Mouse (Mus musculus): ENCODE measurements at regions not wholly inside any gene's neighbourhood (a gene's known extent, or its start where the extent isn't known, plus 50 kb on each side); places are given as distances from the start of the nearest gene placed in this dataset.

DNA sequence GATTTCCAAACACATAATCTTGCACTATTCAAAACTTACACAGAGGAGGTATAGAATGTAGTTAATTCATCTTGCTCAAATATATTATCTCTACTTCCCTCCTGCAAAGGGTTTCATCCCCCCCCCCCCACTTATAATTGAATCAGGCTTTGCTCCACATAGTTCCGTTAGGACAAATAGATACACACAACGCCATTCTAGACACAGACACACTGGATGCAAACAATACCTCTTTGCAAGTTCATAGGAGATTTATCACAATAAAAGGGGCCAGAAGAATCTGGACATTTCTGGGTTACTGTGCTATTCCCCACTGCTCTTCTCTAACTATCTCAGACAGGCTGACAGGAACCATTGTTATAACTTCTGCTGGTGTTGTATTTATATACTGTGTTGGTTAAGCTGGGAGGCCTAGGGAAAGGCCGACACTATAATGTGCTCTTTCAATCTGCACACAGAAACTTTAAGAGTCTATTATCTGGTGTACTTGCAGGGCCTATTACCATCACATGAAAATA is 410.6 kb upstream of the Tenm3 start:
- no peak for DNase-seq (ENCODE audit: inconsistent ontology term)

DNA sequence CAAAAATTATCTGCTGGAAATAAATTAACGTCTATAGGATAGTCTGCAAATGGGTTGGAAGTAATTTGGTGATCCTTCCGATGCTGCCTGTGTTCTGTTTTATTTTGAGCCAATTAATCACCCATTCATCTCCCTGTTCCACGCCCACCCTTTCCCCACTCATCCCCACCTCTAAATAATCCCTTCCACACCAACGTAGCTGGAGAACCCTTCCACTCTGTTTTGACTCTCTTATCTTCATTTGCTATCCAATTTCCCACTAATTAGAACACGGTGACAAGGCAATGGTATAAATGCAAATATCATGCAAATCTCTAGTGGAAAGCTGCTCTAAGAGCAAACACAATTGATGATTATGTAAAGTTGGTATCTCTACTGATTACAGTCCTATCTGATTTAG is 399.3 kb upstream of the Tenm3 start:
- DNase-seq (ENCODE audit: inconsistent ontology term) = no peak

DNA sequence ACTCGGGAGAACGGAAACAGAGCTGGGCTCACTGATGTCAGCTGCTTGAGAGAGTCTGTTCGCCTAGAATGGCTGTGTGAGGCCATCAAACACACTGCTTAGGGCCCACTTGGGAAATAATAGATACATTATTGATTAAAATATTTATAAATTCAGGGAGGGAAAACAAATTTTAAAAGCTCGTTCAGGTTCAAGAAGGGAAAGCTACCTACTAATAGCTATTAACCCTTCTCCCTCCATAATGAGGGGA is 393.0 kb upstream of the Tenm3 start:
- DNase-seq (ENCODE audit: inconsistent ontology term) = no peak

DNA sequence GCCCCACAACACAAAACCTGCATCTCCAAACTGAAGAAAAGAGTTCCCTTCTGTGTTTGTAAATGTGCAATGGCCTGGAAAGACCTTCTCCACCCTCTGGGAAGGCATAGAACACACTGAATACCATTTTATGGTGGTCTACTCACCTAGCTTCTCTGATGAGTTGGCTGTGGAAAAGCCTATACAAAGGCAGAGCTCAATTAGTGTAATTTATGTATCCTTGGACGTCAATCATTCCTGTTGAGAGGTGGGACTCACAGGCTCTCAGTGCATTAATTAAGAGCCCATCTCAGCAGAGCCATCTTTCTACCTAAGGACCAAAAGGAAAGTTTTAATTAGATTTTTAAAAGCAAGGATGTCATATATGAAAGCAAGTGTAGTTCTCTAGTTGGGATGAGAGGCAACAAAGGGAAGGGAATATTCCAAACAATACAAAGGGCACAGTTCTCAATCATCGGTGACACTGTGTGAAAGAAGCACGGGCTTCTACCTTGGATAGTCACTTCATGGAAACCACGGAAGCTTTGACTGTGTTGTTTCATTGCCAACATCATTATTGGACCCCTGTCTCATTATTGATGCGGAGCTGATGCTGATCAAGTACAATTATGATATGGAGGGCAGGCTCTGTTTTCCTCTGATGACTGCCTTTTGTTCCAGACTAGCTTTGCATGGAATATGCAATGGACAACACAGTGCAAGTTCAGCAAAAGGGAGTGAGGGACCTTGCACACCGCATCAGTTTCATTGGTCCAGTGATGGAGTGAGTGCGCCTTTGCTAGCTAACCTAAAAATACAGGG is 392.5 kb upstream of the Tenm3 start:
- no peak for DNase-seq (ENCODE audit: inconsistent ontology term)

DNA sequence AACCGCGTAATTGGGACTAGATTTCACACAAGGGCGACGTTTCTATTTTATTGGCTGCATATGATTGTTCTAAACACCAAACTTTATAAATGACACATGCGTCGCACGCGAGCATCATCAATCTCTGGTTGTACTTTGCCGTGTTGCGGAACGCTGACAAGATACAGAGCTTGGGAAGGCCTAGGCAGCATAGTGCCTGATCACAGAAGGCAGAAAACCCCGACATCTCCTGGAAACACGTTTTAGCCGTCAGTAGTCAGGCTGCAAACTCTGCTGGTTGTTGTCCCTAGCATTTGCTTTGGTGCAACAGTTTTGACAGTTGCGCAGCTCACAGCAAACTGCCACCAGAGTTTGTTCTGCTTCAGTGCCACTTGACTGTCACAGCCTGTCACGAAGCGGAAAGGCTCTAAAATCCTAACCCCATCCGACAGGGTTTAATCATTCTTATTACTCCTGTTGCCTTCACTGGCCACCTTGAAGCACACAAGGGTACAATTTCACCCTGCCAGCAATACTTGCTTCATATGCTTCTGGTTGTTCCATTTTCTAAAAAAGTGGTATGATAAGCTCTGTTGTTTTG is 380.2 kb upstream of the Tenm3 start:
- DNase-seq (ENCODE audit: inconsistent ontology term) = no peak

DNA sequence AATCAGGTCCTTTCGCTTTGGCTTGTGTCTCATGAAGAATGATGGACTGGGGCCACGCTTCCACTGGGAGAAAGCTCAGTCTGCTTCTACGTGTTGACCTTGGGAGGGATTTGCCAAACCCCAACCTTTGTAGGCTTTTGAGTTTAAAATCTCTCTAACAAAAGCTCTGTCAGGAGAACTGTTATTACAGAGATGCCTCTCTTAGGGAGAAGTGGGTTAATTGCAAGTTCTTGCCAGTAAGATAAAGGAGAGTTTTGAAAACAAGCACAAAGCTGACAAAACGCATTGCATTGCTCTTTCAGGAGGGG is 351.5 kb upstream of the Tenm3 start:
- DNase-seq (ENCODE audit: inconsistent ontology term) = peak; percentile 51

DNA sequence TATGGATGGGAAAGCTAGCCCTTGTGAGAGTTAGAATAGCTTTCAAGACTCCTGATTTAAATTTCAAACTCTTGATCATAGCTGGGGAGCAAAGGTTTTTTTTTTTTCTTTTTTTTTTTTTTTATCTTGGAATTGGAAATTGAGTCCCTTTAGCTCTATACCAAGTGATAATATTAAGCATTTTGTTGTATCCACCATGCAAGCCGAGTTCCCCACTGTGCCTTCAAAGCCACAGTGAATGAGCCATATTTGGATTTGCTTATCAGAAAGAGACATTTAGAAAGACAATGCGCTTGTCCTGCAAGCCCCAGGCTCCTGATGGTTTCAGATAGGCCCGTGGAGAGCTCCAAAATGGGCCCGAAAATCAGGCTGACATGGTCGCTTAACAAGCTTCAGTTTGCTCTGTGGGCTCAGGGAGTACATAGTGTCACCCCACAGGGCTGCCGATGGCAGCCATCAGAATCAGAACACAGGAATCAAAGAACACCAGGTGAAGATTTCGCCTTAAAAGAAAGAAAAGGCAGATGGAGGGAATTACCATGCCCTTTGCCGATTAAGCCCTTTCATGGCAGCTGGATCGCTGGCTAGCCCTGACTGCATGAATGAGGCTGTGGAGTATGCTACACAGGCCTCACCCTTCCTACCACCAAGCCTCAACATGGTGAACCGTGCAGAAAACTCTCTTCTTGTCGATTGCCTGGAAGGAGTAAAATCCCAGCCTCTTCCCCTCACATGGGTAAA is 351.0 kb upstream of the Tenm3 start:
- no peak for DNase-seq (ENCODE audit: inconsistent ontology term)

DNA sequence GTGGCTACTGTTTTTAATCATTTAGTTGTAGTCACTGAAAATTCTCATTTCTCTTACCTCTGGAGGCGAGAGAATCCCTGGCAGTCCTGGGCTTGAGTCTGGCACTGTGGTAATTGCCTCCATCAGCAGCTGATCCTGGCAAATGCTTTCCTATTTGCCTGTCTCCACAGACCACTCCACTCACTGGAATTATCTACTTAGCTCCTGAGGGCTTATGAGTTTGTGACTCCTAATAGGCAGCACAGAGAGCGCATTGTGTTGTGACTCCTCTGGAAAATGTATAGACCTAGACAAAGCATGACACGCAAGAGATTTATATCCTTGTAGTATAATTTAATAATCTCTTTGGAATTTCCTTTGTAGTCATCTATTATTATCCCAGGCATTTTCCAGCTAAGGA is 343.1 kb upstream of the Tenm3 start:
- no peak for DNase-seq (ENCODE audit: inconsistent ontology term)

DNA sequence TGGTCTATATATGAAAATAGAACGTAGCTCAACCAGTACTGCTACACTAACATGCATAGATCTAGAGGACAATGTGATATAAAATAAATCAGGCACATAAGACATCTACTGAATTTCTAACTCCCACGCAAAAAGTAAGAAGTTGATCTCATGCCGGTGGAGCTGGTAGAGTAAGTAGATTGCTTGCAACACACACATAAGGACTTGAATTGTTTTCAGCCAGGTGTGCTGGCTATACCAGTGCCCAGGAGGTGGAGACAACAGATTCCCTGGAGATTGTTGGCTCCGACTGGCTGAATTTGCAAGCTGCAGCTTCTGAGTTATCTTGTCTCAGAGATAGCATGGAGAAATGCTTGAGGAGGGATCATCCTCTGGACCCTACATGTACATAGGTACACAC is 331.6 kb upstream of the Tenm3 start:
- DNase-seq (ENCODE audit: inconsistent ontology term) = no peak

DNA sequence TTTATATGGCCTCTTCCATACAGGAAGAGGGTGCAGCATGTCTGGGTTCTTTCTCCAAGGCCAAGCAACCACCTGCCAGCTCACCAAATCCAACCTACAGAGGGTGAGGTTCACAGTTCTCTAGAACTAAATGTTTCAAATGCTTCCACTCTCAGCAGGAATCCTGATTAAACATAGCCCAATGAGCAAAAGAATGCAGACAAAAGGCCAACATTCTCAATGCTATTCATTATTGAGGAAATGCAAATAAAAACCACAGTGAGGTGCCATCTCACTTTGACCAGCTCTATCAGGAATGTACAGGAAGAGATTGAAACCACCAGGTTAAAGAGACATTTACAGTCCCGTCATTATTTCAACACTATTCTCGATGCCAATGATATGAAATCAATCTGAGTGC is 331.2 kb upstream of the Tenm3 start:
- DNase-seq (ENCODE audit: inconsistent ontology term) = peak; percentile 79

DNA sequence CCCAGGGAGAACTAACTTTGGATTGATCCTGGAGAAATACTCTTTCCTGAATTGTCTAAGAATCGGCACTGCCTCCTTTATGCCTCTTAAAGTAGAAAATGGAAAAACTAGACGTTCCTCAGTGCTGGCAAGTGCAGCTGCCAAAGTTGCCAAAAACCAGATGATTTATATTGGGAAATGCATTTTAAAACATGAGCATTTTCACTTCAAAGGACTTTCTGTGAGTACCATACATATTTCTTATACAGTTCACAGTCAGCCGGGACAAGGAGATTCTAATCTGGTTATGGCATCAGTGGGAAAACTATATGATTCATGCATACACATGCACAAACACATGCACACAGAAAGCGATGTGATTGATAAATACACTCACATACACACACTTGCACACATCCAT is 315.6 kb upstream of the Tenm3 start:
- no peak for DNase-seq (ENCODE audit: inconsistent ontology term)

DNA sequence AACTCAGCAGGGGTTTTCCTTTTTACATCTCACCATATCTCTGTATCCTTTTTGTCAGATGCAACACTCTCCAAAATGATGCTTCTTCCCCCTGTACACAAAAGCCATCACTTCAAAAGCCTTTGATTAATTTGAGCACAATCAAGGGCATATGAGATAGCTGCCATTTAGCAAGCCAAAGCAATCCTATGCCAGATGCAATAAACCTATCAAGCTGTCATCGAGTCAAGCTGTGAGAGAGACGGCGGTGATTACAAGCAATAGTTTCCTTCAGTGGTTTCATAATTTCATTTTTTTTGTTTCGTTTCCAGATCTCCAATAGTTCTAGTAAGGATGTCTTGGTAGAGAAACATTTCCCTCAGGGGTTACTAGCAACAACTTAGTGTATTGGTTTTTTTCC is 314.4 kb upstream of the Tenm3 start:
- no peak for DNase-seq (ENCODE audit: inconsistent ontology term)

DNA sequence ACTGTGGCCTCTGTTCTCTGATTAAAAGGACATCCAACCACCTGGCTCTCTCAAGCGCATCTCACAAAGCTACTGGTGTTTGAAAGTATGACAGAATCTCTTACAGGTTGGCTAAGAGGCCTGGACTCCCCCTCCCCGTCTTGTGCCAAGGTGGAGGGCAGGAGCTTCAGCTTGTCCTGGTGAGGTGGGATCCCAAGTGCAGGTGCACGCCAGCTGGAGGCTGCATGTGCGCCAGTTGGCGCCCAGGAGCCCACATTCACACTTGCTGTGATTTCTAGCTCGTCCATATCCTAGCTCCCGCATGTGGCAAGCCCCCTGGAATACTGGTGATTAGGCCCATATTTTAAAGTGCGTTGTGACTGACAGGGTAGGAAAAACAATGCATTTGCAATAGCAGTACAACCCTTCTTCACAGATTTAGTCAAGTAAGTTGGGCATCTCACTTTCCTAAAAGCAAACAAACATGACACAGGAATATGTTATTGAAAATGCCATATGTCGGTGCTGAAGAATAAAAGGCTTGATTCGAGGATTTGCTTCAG is 292.8 kb upstream of the Tenm3 start:
- DNase-seq (ENCODE audit: inconsistent ontology term) = no peak

DNA sequence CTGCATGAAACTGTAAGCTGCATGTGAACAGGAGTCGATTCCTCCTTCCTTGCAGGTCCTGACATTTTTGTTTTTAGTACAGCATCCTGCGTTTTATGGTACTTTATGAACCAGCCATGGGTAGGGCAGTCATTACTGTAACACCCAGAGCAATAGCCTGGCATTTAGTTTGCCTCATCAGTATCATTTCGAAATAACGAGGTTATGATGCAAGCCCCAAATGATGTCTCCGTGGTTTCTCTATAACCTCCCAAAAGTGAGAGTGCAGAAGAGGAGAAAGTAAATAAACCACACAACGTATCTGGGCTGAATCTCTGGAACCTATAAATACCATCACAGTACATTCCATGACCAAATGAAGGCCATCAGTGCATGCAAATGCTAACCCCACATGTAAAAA is 265.3 kb upstream of the Tenm3 start:
- DNase-seq (ENCODE audit: inconsistent ontology term) = no peak

DNA sequence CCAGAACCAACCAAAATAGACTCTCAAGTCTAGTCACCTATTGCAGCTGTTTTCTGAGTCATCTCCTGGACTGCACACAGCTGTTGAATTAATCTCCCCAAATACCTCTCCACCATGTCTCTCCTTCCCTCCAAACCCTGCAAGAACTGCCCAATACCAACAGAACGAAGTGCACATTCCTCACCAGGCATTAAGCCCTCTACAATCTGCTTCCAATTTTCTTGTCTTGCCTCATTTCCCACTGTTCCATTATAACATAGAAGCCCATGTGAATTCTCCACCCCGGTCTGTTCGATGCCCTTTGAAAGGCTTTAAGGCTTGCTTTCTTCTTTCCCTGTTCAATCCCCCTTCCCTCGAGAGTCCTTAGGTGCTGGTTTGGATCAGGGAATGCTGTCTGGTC is 264.9 kb upstream of the Tenm3 start:
- DNase-seq (ENCODE audit: inconsistent ontology term) = no peak

DNA sequence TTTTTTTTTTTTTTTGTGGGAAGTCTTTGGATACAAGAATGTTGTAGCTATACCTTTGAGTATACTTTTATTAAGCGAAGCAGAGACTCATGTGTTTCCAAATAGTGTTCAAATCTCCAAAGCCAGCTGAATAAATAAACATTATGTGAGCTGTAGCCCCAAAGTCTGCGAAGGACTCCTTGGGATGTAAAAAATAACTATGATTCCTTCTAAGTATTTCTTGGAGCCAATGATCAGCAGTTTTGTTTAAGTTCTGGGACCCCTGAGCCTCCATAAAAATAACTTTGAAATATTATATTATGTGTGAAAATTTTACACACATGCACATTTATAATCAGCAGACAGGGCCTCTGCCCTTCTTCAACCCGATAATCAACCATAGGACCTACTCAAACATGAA is 262.8 kb upstream of the Tenm3 start:
- no peak for DNase-seq (ENCODE audit: inconsistent ontology term)

DNA sequence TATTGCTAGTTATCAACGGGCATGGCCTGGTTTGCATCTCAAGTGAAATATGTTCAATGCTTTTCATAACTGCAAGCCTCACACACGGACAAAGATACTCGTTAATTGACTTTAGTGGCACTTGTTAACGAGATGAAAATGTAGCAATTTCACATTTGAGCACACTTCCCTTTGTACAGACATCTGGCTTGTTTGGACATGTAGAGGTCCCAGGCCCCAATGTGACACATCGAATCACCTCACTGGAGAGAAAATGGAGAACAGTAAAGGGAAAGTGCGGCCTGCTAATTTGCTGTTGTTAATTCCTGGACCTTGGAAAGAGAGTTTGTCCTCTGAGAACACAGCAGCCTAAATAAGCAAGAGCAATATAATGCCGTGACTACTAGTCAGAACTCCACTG is 257.4 kb upstream of the Tenm3 start:
- peak; percentile 65 for DNase-seq (ENCODE audit: inconsistent ontology term)

DNA sequence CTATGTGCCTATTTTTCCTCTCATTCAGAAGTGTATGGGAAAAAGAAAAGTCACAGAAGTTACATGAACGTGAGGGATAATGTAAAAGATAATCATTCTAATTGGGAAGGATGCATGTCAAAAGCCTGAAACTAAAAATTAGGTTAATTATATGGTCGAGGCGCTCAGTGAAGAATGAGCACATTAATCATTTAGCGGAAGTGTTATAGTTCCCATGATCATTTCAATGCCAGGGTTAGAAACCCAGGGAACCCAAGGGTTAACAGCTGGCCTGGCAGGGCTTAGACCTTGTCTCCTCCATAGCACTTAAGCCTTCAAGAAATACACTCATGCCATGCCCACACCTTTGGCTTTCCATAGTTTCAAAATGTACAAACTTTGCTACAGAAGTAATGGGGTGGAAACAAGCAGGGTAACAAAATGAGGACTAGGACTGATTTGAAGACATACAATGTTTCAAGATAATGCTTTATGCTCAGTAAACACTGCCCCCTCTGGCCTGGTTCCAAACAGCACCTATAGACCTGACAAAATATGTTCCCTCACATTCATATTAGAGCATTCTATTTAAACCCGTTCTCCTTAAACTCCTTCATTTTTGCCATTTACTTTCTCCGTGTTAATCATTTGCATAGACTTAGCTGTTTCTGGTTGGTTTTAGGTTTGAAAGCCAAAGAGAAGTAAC is 240.6 kb upstream of the Tenm3 start:
- no peak for DNase-seq (ENCODE audit: inconsistent ontology term)

DNA sequence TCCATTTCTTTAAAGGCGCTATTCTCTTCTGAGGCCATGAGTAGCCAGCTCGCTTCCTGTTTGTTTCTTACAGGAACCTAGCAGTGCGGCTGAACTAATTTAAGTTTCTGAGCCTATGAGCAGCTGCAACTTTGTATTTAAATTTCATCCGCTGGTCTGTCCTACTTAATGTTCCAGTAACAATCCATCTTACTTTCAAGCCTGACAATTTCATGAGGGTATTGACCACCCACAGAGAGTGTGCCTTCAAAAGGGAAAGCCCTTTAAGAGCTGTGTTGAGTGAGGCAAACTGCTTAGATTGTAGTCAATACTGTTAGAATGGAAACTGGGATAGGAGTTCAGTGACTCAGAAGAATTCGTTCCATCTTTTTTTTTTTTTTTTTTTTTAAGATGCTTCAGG is 225.7 kb upstream of the Tenm3 start:
- no peak for DNase-seq (ENCODE audit: inconsistent ontology term)

DNA sequence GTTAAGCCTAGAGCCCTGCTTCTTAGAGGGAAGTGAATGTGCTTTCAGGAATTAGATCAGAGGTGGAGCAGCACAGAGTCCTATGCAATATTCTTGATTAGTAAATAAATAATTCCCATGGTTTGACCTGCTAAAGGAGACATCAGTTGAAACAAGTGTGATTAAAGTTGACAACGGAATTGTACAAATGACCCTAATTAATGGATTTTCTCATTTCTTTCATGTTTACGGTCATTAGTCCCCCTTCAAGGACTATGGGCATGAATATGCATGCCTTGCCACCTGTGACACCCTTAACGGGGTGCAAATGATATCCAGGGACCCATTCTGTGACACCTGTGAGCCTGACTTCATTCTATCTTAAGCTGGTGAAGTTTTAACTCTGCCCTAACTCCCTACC is 219.5 kb upstream of the Tenm3 start:
- DNase-seq (ENCODE audit: inconsistent ontology term) = no peak

DNA sequence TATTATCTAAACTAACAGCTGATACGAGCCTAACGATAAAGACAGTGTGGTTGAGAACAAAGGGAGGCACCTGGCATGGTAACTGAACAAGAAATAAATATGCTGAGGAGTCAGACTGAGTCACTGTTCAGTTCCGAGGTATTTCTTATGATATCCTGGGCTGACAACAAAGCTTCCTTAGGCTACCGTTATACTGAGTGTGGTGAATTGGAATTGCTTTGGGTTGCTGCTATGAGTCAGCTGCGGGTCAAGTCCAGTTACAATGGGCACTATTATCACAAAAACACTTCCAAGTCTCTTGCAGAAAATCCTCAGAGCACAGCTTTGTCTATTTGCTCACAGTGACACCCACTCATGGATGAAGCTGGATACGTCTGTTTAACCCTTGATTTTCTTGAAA is 199.5 kb upstream of the Tenm3 start:
- DNase-seq (ENCODE audit: inconsistent ontology term) = peak; percentile 86

DNA sequence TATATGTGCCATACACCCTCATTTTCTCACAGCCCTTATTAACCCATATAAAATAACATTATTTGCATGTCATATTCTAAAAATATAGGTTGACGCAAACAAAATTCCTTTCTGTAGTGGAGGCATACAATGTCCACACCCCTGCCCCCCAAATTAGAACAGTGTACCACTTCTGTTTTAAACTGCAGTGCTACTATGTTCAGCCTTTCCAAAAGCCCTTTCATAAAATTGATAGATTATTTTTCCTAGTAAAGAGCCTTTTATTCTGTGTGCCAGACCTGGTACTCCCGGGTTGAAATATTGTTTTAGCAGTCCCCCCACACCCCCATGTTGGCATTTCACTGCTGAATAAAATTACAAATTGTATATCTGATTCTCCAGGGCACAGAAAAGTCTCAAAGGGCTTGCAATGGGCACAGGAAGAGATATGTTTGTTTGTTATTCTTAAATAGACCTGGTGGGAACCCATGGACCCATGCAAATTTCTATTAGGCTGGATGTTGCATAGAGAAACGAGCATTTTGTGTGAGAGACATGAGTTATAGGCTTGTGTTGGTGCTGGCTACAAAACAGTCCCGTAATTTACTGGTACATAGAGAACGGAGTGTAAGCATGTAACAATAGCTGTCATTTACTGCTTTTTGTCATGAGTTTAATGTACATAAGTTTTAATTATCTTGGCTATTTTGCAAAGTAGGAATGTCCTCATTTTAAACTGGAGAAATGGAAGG is 192.4 kb upstream of the Tenm3 start:
- DNase-seq (ENCODE audit: inconsistent ontology term) = no peak

All from Muller cell, postnatal 12 days (primary cell).